Mouse (Mus musculus) frontal cortex, postnatal 36 days (tissue): ENCODE measurements at regions not wholly inside any gene's neighbourhood (a gene's known extent, or its start where the extent isn't known, plus 50 kb on each side); places are given as distances from the start of the nearest gene placed in this dataset.

ENCODE experiments used
- DNase-seq, 2 experiments: peaks; one replicate each; pipeline ENCODE4 v3.0.0; 2022; ENCODE audit warnings: low spot score in 2 of 2

GRCm38 (mm10) chr4:7143676-7144075, 1095.2 kb downstream of the Car8 start:
- no peak for DNase-seq

- no peak for DNase-seq
Measured at GRCm38 (mm10) chr4:7142781-7143180, 1096.1 kb downstream of the Car8 start.

- no peak for DNase-seq
Measured at GRCm38 (mm10) chr4:7112159-7112558, 1126.7 kb downstream of the Car8 start.

- DNase-seq: no peak
Measured at GRCm38 (mm10) chr4:7092957-7093356, 1145.9 kb downstream of the Car8 start.

GRCm38 (mm10) chr4:7091201-7091814, 1147.5 kb downstream of the Car8 start:
- DNase-seq: no peak
